Mouse (Mus musculus) right cerebral cortex, postnatal 4 days (tissue): ENCODE results near the gene Rbm47.
"Not testable (repeated sequence)": the region's sequence is repeated elsewhere in the genome, so short reads cannot be mapped to it uniquely, and the experiment has no call there.

Experiments used
- DNase-seq: peaks from one replicate; pipeline ENCODE4 v3.0.0-alpha.2; 2022

Gene Rbm47

DNA sequence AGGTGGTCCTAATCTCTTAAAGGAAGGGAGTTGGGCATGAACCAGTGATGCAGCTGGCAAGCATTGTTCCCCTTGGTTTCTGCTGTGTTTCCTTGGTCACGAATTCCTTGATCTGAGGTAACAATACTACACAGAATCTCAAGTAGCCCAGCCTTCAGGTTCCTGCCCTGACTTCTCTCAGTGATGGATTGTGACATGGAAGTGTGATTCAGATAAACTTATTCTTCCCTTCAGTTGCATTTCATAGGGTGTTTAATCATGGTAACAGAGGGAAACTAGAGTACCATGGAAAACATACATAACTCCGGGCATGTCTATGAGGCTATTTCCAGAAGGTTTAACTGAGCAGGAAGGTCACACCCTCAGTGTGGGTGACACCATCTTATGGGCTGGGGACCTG, at the start of gene Rbm47:
Rbm47 (minus strand) TSS at position 101 of the 400 bp plus-strand sequence.
- no peak for DNase-seq

DNA sequence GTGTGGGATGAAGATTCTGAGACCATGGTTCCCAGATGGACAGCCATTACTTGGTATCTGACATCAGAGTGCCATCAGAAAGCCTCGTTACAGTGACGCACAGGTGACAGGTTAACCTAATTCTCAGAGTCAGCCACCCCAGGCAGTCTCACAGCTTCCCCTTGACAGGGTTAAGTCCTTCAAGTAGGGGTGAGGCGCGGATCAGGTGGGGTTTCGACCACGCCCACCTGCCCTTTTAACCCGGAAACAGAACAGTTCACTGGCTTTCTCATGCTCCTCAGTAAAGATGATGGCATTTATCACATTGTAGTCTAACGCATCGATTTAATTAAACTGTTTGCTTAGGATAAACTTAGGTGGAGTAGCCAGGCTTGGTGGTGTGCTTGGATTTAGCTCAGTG, 47.7 kb upstream of the Rbm47 start:
- DNase-seq: no peak

DNA sequence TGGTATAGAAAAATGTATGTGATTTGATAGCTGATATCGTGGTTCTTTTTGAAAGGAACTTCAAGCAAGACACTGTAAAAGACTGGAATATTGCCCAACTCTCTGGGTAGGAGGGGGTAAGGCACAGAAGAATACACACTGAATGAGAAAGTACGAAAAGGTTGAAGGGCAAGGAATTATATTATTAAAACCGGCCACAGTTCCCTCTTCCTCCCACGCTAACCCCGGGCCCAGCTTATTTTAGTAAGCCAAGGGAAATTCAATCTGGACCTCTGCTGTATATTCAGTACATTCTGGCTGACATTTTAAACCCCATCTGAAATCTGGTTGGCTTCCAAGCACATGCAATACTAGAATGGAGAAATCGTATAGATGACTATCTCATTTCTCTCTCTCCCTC, 46.8 kb upstream of the Rbm47 start:
- no peak for DNase-seq

DNA sequence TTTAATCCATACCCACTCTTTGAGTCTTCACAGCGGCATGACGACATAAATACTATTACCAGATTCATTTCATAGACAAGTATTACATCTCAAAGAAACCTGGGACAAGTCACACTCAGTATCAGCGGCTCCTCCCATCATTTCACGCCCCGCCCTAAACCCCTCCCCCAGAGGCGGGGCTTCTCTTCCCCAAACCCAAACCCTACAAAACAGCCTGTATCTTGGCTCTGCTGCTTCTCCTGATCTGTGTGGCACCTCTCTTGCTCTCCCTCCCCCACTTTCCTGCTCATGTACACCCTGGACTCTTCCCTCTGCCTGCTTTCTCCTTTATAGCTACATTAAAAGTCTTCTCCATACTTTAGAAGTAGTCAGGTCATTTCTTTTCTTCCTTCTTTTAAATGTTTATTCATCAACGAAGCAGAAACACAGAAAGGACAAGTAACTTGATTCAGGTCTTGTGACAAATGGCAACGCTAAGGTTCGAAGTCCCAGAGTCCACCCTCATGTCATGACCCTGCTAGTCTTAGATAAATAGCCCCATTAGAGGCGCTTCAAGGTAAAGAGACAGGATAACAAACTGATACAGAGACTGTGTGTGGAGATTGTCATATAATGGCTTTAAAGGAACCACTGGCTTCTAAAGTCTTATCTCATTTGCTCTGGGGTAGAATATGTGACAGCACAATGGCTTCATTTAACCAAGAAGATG, 42.8 kb upstream of the Rbm47 start:
- DNase-seq: no peak

DNA sequence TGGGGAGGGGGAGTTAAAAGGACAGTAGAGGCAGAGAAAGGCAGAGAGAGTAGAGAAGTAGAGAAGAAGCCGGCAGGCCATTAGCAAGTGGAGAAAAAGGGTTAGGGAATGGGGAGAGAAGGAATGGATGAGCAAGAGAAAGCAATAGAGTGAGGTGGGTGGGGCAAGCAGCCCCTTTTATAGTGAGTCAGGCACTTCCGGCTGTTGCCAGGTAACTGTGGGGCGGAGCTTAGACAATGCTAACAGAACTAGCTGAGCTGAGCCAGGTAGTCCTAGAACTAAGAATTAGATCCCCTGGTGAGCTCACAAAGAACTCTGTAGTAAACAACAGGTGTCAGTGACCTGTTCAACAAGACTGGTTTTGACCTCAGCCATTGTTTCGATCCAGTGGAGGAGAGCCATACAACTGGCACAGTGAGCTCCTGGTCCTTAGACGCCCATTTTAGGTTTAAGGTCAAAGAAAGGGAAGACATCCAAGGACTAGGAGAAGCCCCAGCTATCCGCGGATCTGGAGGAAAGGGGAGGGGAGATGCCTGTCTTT, 41.5 kb upstream of the Rbm47 start:
- DNase-seq: no peak

DNA sequence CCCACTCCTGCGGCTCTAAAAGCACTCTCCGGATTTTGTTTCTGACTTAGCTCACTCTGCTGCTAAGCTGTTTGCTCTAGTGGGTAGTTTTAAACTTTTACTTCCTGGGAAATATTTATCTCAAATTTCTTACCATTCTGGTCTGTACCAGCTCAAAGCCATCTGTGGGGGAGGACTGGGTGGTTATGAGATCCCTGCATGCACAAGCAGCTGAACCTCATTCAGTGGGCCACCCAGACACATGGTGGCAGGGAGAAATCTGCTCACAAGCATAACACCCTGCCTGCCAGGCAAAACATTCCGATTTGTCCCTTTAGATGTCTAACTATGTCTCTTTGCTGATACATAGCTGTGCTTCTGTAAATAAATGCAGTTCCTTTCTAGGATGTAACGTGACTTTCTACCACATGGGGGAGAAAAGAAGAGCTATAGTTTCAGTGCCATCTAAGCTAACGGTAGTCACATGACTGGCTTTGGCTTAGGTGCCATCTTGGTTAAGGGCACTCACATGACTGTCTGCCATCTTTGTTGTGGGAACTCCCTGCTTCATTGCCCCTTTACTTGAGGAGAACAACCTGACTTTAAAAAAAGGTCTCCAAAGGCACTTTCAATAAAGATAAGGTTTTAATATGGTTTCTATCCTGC, 36.7 kb upstream of the Rbm47 start:
- DNase-seq: peak; percentile 33

DNA sequence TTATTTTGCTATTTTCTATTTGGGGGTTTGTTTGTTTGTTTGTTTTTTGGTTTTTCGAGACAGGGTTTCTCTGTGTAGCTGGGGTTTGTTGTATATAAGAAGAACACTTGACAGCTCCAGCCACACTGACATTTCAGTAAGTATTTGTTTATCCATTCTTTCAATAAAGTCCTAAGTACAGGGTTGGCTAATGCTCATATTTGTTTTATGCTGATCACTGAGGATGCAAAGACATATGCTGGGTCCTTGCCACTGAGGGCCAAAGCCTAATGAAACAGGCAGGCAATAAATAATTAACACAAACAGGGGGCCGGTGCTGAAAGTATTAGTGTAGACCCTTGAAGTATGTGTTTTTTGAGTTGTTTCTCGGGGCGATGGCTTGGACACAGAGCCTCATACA, 32.0 kb upstream of the Rbm47 start:
- no peak for DNase-seq

DNA sequence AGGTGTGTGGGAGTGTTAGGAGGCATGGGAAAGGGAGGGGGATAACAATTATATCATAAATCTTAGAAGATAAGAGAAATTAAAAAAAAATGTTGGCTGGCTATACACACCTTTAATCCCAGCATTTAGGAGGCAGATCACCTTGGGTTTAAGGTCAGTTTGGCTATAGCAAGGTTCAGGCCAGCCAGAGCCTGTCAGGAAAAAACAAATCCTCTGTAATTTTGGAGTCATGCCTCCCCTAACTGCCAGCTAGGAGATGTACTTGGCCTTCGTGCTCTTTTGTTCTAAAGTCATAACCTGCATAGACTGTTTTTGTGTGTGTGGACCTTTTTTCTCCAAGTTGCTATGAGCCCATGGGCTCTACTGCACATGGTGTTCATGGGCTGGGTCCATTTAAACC, 30.5 kb upstream of the Rbm47 start:
- DNase-seq: no peak

DNA sequence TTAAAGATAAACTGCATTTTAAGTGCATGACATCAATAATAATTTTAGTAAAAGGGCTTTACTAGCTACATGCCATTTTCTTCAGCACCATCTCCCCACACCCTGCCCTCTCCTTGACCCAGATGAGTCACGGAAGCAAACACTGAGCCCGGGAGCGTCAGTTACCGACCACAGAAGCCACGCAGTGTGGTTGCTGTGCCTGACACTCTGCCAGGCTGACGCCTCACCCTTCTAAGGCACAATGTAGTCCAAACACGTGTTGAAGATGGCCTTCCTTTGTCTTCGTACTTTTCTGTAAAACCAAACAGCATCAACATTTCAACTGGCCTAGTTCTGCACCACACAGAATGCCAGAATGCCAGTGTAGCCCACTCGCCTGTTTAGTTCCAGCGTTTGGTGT, 27.1 kb upstream of the Rbm47 start:
- DNase-seq: no peak

DNA sequence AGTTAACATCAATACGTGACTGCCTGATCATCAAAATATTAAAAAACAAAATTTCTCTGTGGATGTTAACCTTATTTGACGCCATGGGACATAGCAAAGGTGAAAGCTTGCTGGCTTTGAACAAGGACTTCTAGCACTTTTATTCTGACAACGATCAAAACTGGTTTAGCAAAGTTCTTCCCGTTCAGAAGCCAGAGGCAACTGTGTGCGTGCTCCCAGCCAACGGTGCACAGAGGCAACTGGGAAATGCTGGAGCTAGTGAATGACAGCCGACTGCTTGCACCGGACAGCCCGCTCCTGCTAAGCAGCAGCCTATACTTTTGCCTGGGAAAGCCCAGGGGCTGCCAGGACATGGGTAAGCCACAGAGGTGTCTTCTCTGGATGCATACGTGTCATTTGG, 22.4 kb upstream of the Rbm47 start:
- no peak for DNase-seq

DNA sequence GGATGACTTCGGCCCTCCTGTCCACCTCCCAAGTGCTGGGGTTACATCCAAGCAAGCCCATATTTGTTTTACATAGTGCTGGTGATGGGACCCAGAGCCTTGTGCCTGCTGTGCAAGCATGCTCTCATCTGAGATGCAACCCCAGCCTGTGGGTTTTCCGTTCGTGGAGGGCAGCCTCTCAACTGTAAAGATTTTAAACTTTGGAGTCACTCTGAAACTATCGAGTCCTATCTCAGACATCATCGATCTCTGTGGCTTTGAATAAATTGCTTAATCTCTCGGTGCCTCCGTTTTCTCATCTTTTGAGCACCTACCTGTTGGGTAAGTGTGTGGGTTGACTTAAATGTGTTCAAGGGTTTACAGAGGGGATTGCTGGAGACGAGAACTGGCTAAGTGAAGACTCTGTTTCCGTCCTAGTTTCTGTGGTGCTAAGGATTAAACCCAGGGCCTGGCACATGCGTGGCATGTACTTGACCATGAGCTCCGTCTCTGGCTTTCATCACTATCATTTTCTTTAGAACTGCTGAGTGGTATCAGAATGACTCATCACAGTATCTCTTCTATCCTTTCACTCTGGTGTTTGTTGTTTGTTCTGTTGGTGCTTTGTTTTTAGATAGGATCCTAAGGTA, 20.4 kb upstream of the Rbm47 start:
- DNase-seq: no peak

DNA sequence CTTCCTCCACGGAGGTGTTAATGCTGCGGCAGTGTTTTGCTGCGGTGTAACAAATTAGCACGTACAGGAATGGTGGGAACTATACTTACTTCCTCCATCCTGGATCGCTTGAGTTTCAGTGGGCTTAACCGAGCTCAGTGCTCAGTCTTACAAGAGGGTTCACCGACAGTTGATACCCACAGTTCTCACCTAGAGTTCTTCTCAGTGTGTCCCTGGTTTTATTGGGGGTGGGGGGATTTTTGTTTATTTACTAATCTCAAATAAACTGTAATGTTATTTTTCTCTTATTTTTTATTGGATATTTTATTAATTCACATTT, 18.2 kb upstream of the Rbm47 start:
- DNase-seq: no peak

DNA sequence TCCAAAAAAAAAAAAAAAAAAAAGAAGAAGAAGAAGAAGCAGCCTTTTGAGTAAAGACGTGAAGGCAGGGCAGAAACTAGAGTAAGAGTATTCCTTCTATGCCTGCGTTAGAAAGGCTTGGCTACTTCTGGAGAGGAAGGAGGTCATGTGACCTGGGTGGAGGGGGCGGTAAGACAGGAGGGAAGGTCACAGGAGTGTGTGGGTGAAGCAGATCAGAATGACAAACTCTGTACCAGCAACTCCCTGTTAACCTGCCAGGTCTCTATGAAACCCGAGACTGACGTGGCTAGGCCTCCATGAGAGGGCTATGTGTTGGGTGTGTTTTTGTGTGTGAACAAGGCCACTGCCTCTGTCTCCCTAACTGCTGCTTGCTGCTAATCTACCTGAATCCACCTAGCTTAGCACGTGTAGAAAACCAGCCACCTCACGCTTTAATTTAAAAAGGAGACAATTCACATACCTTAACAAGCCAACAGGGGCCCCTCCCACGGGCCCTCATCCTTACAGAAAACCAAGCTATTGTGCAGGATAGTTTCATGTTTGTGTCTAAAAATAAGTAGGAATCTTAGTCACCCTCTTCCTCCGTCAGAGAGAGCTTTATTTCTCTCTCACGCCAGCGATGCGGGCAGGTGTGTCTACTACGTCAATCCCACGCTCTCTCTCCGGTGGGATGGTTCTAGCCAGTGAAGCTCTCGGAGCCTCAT, 17.7 kb upstream of the Rbm47 start:
- DNase-seq: no peak

DNA sequence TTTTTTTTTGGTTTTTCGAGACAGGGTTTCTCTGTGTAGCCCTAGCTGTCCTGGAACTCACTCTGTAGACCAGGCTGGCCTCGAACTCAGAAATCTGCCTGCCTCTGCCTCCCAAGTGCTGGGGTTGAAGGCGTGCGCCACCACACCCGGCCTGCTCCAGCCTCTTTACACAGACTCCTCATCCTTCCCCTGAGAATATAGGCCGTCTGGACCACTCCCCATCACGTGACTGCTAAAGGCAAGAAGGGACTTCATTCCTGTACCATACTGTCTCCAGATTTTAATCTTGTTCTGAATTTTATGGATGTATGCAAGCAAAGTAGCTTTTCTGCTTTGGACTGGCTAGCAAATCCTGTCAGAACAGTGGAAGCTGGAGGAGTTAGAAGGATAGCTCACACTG, 15.7 kb upstream of the Rbm47 start:
- DNase-seq: not testable (repeated sequence)

DNA sequence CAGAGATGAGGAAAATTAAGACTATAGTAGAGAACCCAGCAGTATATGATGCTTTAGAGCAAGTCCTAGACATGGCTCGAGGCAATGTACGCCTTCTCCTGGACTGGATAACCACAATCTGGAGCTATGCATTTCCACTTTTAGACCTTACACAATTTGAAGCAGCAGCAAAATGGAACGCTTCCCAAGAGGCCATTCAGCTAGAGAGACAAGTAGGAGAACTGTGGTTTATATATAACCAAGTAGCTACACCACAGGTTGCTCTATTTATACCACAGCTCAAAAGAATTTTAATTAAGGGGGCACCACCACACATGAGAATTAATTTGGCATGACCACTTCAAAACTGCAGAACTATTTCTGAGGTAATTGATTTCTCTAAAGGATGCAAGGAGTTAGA, 9.2 kb upstream of the Rbm47 start:
- DNase-seq: no peak

DNA sequence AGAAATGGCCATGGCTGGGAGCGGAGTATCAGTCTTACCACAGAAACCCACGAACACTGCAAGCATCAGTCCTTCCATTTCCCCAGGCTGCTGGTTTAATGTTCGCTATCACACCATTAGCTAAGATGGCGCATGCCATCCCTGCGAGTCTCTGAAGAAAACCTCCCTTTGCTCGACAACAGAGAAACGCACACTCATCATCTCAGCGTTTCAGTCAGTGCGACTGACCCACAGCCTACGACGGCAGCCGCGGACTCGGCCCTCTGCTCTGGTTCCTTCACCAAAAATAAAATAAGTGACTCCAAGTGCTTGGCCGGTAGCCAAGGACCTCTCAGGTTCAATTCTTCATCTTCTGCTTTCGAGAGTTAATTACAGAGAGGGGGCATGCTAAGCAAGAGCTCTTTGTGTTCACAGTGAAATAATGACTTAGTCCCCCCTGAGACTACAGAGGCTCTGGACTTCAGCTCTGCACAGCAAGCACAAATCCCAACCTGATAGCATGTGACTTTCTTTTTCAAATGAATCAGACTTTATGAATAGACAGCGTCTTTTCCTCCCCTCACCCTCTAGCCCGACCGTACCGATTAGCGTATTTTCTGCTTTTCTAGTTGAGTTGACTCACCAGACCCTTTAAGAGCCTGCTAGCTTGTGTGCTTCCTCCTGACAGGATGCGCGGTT, 1.4 kb upstream of the Rbm47 start:
- DNase-seq: peak; percentile 6

DNA sequence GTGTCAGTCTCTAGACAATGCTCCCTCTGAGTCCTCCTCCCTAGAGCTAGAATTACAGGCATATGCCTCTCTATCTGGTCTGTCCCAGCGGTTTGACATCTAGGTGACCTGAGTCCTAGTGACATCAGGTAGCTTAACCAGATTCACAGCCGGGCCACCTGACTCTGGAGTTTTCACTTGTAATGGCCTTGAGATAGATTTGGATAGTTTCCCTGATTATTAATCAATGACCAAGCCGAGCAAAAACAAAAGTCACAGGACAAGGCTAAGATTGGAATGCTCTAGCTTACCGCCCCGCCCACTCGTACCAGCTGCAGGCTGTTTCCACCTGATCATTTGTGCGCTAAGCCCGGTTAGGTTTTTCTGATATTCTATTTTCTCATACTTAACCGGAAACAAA, 2.3 kb downstream of the Rbm47 start:
- no peak for DNase-seq

DNA sequence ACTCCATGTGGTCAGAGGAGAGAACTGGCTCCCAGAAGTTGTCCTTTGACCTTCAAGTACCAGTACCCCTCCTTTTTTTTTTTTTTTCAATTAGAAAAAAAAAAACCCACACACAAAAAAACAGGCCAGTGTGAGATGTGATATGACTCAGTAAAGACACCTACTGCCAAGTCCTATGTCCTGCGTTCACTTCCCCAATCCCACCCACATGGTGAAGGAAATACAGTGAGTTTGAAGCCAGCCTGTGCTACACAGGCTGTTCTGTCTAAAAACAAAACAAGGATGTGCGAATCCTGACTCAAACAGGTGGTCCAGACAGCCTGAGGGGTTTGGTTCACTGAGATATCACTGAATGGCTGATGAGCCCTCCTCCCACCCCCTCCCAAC, 3.8 kb downstream of the Rbm47 start:
- no peak for DNase-seq

DNA sequence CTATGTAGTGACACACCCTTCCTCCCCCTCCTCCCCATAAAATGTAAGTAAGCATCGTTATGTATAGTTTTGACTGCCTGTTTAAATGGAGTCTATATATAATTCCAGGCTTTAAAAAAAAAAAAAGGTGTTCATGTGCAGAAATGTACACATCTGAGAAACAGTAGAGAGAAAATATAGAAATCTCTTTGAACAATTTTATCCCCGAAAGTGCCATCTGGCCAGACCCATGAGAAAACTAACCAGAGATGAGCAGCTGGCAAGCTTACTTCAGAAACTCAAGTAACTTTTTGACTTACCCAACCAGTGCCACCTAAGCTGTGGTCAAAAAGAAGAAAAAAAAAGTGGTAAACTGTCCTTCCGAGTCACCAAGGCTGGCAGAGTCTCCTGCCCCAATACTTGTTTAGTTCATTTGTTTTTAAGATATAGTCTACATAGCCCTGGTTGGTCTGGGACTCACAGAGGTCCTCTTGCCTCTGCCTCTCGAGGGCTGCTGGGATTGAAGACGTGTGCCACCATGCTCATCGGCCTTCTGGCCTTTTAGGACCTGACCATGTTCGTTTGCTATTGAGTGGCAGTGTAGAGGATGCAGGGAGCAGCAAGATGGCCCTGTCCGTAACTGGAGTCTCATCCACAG, 4.3 kb downstream of the Rbm47 start:
- no peak for DNase-seq

DNA sequence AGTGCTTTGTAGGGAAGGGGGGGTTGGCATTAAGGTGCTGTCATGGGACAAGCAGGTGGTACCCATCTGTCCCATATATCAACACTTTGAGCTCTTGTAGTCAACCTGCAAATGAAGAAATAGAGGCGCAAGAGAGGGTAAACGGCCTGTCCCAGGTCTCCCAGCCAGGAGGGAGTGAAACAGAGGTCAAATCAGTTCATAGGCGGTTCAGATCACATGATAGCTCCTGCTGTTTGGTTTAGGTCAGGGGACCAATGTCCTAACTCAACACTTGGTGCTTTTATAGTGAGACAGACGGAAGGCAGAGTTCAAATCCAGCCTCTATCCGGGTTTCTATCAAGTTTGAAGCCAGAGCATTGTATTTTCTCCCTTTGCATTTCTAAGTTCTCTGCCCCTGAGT, 6.0 kb downstream of the Rbm47 start:
- no peak for DNase-seq

DNA sequence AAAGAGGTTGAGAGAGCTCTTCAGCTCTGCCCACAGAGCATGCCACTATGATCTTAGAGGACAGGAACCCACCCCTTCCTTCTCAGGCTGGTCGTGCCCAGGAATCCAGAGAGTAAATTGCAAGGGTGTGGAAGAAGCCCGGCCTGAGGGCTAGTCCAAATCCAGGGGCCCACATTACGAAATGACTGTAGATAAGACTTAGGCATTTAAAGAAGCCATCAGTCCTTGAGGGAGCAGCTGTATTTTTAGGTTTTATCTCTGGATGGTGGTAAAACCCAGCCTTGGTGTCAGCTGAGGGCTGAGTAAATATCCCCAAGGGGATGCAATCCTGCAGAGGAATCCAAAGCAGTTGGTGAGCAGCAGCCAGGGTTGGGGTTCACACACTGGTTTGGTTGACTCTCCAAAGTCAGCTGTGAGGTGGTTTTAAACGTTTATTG, 6.7 kb downstream of the Rbm47 start:
- no peak for DNase-seq

DNA sequence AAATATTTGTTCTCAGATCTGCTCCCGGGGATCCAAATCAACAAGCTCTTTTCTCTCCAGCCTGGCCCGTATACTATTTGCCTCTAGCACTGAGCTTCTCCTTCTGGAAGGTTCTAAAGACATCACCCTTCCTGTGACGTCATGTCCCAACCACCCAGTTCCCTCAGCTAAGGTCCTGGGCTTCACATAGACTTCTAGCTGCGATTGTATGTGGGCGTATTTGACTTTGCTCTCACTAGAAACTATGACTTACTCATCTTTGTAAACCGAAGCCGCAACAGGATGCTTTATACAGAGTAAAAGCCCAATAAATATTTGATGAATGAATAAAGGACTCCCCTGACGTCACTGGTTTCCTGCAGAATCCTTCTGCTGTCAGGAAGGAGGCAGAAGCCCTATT, 7.2 kb downstream of the Rbm47 start:
- no peak for DNase-seq
